Mouse (Mus musculus): ENCODE measurements around the gene Hnf1b. TPM values are rescaled to one million over a fixed set of nuclear protein-coding genes. Genes with fewer than 3 reads are reported as not detected.

Hnf1b gene
- polyA plus RNA-seq, 1 experiment from 2014 or later = 0.25 TPM

DNA sequence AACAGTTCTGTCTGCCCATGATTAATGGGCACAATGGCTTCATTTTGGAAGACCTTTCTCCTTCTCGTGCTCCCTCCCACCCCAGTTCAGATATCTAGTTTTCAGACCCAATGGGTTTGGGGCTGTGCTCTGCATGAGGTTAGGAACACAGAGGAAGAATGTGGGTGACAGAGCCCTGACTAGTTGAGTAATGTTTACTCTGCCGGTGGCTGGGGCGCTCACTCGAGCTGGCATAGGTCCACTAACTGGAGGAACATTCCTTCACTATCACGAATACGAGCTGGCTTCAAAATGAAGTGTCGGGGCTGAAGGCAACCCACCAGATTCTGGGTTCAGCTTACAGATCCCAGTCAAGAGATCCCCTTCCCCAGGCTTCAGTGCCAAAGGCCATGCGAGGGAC is 27.9 kb downstream of the Hnf1b start:
- ATAC-seq (ENCODE audit: insufficient number of reproducible peaks, low FRiP score, low TSS enrichment, low read depth) = no peak
- H3K4me3 ChIP-seq (ENCODE audit: low read depth, low read length) = no peak overlapping the region
- 0 out of 2 replicates have a peak, but pooled peaks cover 2% of the 10 kb centered on the region for H3K27me3 ChIP-seq (ENCODE audit: control insufficient read depth, insufficient read depth, low read length)
- H3K9me3 ChIP-seq (ENCODE audit: control insufficient read depth, low read length) = no peaks in the 10 kb centered on the region
- H3K9ac ChIP-seq (ENCODE audit: low read length) = no peak overlapping the region
- DNase-seq (ENCODE audit: low spot score) = no peak
- H3K36me3 ChIP-seq (ENCODE audit: control insufficient read depth, insufficient read depth, low read length) = no peaks in the 10 kb centered on the region
- H3K4me2 ChIP-seq (ENCODE audit: low read depth, severe bottlenecking) = no peak overlapping the region
- no peak overlapping the region for H3K27ac ChIP-seq (replicated peaks; ENCODE audit: low read depth, low read length)
- 76% methylated on average over 8 of the region's 8 CpGs for WGBS
- H3K4me1 ChIP-seq (ENCODE audit: control insufficient read depth, insufficient read depth, low read length) = no peaks in the 10 kb centered on the region

DNA sequence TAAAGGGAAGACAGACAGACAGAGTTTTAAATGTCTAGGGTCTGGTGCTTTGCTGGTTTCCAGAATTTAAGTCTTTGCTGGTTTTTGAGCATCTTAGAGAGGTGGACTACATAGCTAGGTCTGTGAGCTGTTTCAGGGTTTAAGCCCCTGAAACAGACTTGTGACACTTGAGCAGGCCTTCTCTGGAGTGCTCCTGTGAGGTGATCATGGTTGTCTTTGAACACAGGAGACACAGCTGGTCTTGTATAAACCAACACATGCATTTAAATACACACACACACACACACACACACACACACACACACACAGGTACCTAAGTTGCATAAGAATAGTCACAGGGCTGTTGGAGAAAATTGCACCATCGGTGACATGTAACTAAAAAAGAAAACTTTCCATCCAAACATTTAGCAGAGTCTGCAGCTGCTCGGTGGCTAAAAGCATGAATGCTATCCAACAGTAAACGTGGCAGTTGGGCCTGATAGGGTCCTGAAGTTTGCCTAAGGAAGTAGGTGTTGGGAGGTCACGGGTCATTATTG is 28.6 kb downstream of the Hnf1b start:
- DNase-seq (ENCODE audit: low spot score) = no peak
- Histone ChIP-seq H3K9me3 (ENCODE audit: control insufficient read depth, low read length) (no peaks in the 10 kb centered on the region), H3K27me3 (ENCODE audit: control insufficient read depth, insufficient read depth, low read length) (0 out of 2 replicates have a peak, but pooled peaks cover under 1% of the 10 kb centered on the region), H3K4me2 (ENCODE audit: low read depth, severe bottlenecking) (no peak overlapping the region), H3K27ac (replicated peaks; ENCODE audit: low read depth, low read length) (no peak overlapping the region), H3K9ac (ENCODE audit: low read length) (no peak overlapping the region), H3K4me3 (ENCODE audit: low read depth, low read length) (no peak overlapping the region), H3K4me1 (ENCODE audit: control insufficient read depth, insufficient read depth, low read length) (no peaks in the 10 kb centered on the region), H3K36me3 (ENCODE audit: control insufficient read depth, insufficient read depth, low read length) (no peaks in the 10 kb centered on the region)
- 68% methylated on average over 4 of the region's 4 CpGs for WGBS
- ATAC-seq (ENCODE audit: insufficient number of reproducible peaks, low FRiP score, low TSS enrichment, low read depth) = no peak

DNA sequence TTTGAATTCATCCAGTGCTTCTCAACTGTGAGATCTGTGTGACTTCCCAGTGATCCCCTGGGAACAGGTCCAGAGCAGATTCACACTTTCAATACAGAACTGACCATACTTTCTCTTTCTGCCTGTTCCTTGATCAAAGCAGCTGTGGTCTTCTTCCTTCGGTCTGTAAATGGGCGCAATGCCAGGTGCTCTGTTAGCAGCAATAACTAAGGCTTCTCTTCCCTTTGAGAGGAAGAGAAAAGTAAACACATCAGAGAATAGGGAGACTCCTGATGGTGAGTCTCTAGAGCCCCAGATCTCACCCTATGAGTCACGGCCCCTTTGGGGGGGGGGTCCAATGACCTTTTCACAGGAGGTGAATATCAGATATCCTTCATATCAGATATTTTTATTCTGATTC is 29.3 kb downstream of the Hnf1b start:
- WGBS = 84% methylated on average over 3 of the region's 3 CpGs
- Histone ChIP-seq H3K36me3 (ENCODE audit: control insufficient read depth, insufficient read depth, low read length) (no peaks in the 10 kb centered on the region), H3K4me1 (ENCODE audit: control insufficient read depth, insufficient read depth, low read length) (no peaks in the 10 kb centered on the region), H3K27me3 (ENCODE audit: control insufficient read depth, insufficient read depth, low read length) (no peaks in the 10 kb centered on the region), H3K9ac (ENCODE audit: low read length) (no peak overlapping the region), H3K4me2 (ENCODE audit: low read depth, severe bottlenecking) (no peak overlapping the region), H3K4me3 (ENCODE audit: low read depth, low read length) (no peak overlapping the region), H3K27ac (replicated peaks; ENCODE audit: low read depth, low read length) (no peak overlapping the region), H3K9me3 (ENCODE audit: control insufficient read depth, low read length) (no peaks in the 10 kb centered on the region)
- no peak for DNase-seq (ENCODE audit: low spot score)
- ATAC-seq (ENCODE audit: insufficient number of reproducible peaks, low FRiP score, low TSS enrichment, low read depth) = no peak

DNA sequence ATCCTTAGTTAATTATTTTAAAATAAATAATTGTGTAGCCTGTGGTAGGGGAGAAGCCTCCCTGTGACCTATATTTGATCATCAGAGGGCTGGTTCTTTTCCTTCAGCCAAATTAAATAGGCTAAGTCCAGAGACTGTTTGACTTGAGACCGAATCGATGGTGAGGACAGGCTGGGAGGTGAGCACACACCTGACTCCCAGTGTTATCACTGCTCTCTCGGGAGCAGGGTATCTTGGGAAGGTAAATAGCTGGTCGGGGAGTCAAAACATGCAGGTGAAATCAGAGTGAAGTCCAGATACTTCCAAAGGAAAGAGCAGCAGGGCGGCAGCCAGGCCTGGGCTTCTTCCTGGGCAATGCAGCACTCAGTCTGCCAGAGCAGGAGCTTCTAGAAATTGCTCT is 31.6 kb downstream of the Hnf1b start:
- no peak for ATAC-seq (ENCODE audit: insufficient number of reproducible peaks, low FRiP score, low TSS enrichment, low read depth)
- Histone ChIP-seq H3K9me3 (ENCODE audit: control insufficient read depth, low read length) (no peaks in the 10 kb centered on the region), H3K36me3 (ENCODE audit: control insufficient read depth, insufficient read depth, low read length) (no peaks in the 10 kb centered on the region), H3K4me2 (ENCODE audit: low read depth, severe bottlenecking) (no peak overlapping the region), H3K9ac (ENCODE audit: low read length) (no peak overlapping the region), H3K27me3 (ENCODE audit: control insufficient read depth, insufficient read depth, low read length) (no peaks in the 10 kb centered on the region), H3K27ac (replicated peaks; ENCODE audit: low read depth, low read length) (no peak overlapping the region), H3K4me1 (ENCODE audit: control insufficient read depth, insufficient read depth, low read length) (no peaks in the 10 kb centered on the region), H3K4me3 (ENCODE audit: low read depth, low read length) (no peak overlapping the region)
- WGBS = 84% methylated on average over 5 of the region's 5 CpGs
- no peak for DNase-seq (ENCODE audit: low spot score)

DNA sequence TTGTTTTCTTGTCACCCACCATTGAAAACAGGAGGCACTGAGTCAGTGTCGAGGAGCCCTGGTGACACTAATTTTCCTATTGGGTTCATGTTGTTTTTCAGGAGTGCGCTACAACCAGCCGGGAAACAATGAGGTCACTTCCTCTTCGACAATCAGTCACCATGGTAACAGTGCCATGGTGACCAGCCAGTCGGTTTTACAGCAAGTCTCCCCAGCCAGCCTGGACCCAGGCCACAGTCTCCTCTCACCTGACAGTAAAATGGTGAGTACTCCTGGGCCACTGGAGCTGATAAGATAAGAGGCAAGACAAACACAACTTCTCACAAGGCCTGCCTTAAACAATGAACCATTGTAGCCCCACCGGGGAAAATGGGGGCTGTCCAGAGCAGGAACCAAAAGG is 32.7 kb downstream of the Hnf1b start:
- no peaks in the 10 kb centered on the region for H3K9me3 ChIP-seq (ENCODE audit: control insufficient read depth, low read length)
- no peaks in the 10 kb centered on the region for H3K36me3 ChIP-seq (ENCODE audit: control insufficient read depth, insufficient read depth, low read length)
- no peak overlapping the region for H3K27ac ChIP-seq (replicated peaks; ENCODE audit: low read depth, low read length)
- H3K9ac ChIP-seq (ENCODE audit: low read length) = no peak overlapping the region
- H3K4me1 ChIP-seq (ENCODE audit: control insufficient read depth, insufficient read depth, low read length) = no peaks in the 10 kb centered on the region
- H3K27me3 ChIP-seq (ENCODE audit: control insufficient read depth, insufficient read depth, low read length) = no peaks in the 10 kb centered on the region
- 48% methylated on average over 6 of the region's 6 CpGs for WGBS
- ATAC-seq (ENCODE audit: insufficient number of reproducible peaks, low FRiP score, low TSS enrichment, low read depth) (no peak), DNase-seq (ENCODE audit: low spot score) (peak; percentile 28)
- H3K4me3 ChIP-seq (ENCODE audit: low read depth, low read length) = no peak overlapping the region
- H3K4me2 ChIP-seq (ENCODE audit: low read depth, severe bottlenecking) = no peak overlapping the region

DNA sequence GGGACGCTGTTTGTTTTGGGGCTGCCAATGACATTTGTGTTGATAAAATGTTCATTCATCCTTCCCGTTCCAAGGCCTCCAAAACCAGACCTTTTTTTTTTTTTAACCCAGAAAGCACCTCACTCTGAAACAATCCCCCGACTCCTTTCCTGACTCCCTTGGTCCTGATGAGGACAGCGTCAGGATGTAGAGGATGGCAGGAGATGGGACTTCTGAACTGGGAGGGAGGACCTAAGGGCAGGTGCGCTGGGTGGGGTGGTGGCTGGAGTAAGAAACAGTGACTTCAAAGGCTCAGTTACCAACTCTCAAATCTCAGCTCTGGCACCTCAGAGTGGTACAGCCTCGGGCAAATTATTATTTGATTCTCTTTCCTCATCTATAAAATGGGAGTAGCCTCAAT is 33.2 kb downstream of the Hnf1b start:
- Histone ChIP-seq H3K27me3 (ENCODE audit: control insufficient read depth, insufficient read depth, low read length) (no peaks in the 10 kb centered on the region), H3K27ac (replicated peaks; ENCODE audit: low read depth, low read length) (no peak overlapping the region), H3K9me3 (ENCODE audit: control insufficient read depth, low read length) (no peaks in the 10 kb centered on the region), H3K9ac (ENCODE audit: low read length) (no peak overlapping the region), H3K4me1 (ENCODE audit: control insufficient read depth, insufficient read depth, low read length) (no peaks in the 10 kb centered on the region), H3K4me3 (ENCODE audit: low read depth, low read length) (no peak overlapping the region), H3K36me3 (ENCODE audit: control insufficient read depth, insufficient read depth, low read length) (no peaks in the 10 kb centered on the region), H3K4me2 (ENCODE audit: low read depth, severe bottlenecking) (no peak overlapping the region)
- ATAC-seq (ENCODE audit: insufficient number of reproducible peaks, low FRiP score, low TSS enrichment, low read depth) = no peak
- 50% methylated on average over 6 of the region's 6 CpGs for WGBS
- DNase-seq (ENCODE audit: low spot score) = no peak

DNA sequence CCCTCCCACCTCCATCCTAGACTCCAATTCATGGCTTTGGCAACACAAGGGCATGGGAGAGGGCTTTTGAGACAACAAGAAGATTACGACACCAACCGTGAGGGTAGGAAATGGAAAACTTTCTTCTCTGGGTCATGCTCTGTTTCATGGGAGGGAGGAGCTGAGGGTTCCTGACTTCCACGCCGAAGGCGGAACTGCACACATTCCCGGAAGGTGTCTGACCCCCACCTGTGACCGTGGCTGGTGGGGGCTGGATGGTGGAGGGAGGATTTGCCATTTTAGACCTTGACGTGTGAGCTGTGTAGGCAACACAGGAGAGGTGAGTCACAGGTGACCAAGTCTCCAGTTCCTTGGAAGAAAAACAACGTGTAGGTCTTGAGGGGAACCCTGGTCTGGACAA is 33.9 kb downstream of the Hnf1b start:
- Histone ChIP-seq H3K9me3 (ENCODE audit: control insufficient read depth, low read length) (no peaks in the 10 kb centered on the region), H3K27me3 (ENCODE audit: control insufficient read depth, insufficient read depth, low read length) (no peaks in the 10 kb centered on the region), H3K36me3 (ENCODE audit: control insufficient read depth, insufficient read depth, low read length) (no peaks in the 10 kb centered on the region), H3K4me1 (ENCODE audit: control insufficient read depth, insufficient read depth, low read length) (no peaks in the 10 kb centered on the region), H3K9ac (ENCODE audit: low read length) (no peak overlapping the region), H3K4me2 (ENCODE audit: low read depth, severe bottlenecking) (no peak overlapping the region), H3K27ac (replicated peaks; ENCODE audit: low read depth, low read length) (no peak overlapping the region), H3K4me3 (ENCODE audit: low read depth, low read length) (no peak overlapping the region)
- 86% methylated on average over 9 of the region's 9 CpGs for WGBS
- no peak for DNase-seq (ENCODE audit: low spot score)
- no peak for ATAC-seq (ENCODE audit: insufficient number of reproducible peaks, low FRiP score, low TSS enrichment, low read depth)

DNA sequence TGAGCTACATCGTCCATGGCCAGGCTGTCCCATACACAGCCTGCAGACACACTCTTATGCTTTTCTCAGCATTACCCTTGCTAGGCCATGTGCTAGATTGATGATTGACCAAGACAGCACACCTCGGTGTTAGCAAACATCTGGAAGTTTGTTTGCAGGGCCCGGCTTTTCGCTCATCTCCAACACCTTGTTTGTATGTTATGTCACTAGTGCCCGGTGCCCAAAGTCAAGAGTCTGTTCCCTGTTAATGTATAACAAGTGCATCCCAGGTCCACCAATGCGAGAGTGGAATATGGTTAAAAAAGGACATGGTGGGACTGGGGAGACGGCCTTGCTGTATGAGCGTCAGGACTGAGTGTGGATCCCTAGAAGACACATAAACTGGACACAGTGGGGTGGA is 35.3 kb downstream of the Hnf1b start:
- no peak overlapping the region for H3K4me2 ChIP-seq (ENCODE audit: low read depth, severe bottlenecking)
- H3K9ac ChIP-seq (ENCODE audit: low read length) = no peak overlapping the region
- no peak overlapping the region for H3K4me3 ChIP-seq (ENCODE audit: low read depth, low read length)
- no peaks in the 10 kb centered on the region for H3K27me3 ChIP-seq (ENCODE audit: control insufficient read depth, insufficient read depth, low read length)
- ATAC-seq (ENCODE audit: insufficient number of reproducible peaks, low FRiP score, low TSS enrichment, low read depth) (no peak), DNase-seq (ENCODE audit: low spot score) (no peak)
- no peaks in the 10 kb centered on the region for H3K36me3 ChIP-seq (ENCODE audit: control insufficient read depth, insufficient read depth, low read length)
- H3K9me3 ChIP-seq (ENCODE audit: control insufficient read depth, low read length) = no peaks in the 10 kb centered on the region
- no peaks in the 10 kb centered on the region for H3K4me1 ChIP-seq (ENCODE audit: control insufficient read depth, insufficient read depth, low read length)
- WGBS = 87% methylated on average over 8 of the region's 8 CpGs
- no peak overlapping the region for H3K27ac ChIP-seq (replicated peaks; ENCODE audit: low read depth, low read length)

DNA sequence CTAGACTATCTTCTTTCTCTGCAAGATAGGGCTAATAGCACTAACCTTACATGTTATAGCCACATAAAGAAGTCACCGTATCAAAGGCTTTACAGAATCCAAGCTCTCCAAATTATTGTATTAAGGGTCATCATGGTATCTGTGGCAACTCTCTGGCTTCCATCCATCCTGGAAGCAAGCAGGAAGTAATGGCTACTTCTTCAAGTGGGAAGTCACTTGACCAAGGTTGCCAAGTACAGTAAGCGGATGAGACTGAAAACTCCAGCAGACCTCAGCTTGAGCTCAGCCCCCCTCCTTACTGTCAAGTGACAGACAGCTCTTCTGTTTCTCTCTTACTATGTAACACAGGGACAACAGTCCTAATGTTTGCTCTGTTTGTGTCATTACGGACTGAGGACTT is 36.9 kb downstream of the Hnf1b start:
- H3K9ac ChIP-seq (ENCODE audit: low read length) = no peak overlapping the region
- H3K4me1 ChIP-seq (ENCODE audit: control insufficient read depth, insufficient read depth, low read length) = no peaks in the 10 kb centered on the region
- 89% methylated on average over 3 of the region's 3 CpGs for WGBS
- no peak overlapping the region for H3K4me2 ChIP-seq (ENCODE audit: low read depth, severe bottlenecking)
- H3K27me3 ChIP-seq (ENCODE audit: control insufficient read depth, insufficient read depth, low read length) = no peaks in the 10 kb centered on the region
- H3K36me3 ChIP-seq (ENCODE audit: control insufficient read depth, insufficient read depth, low read length) = no peaks in the 10 kb centered on the region
- no peak for DNase-seq (ENCODE audit: low spot score)
- no peak overlapping the region for H3K4me3 ChIP-seq (ENCODE audit: low read depth, low read length)
- no peak overlapping the region for H3K27ac ChIP-seq (replicated peaks; ENCODE audit: low read depth, low read length)
- H3K9me3 ChIP-seq (ENCODE audit: control insufficient read depth, low read length) = no peaks in the 10 kb centered on the region
- no peak for ATAC-seq (ENCODE audit: insufficient number of reproducible peaks, low FRiP score, low TSS enrichment, low read depth)
